Mouse (Mus musculus) midbrain, embryonic 10.5 days (tissue): Measurements from ENCODE around the gene Bdh2. TPM values are rescaled to one million over a fixed set of nuclear protein-coding genes. Genes with fewer than 3 reads are reported as not detected.

Experiments used
- DNase-seq: peaks from one replicate; pipeline ENCODE4 v3.0.0-alpha.2; 2017; ENCODE audit warnings: low spot score
- H3K27ac ChIP-seq: fragments of 300-500 bp; sonication (generic); replicated peaks from 2 replicates; pipeline ENCODE4 v1.5.1; 2016; ENCODE audit warnings: mild to moderate bottlenecking
- H3K27me3 ChIP-seq: fragments of 300-500 bp; sonication (generic); 2 replicates; pipeline ENCODE4 v1.6.1; 2016; ENCODE audit warnings: low read depth, mild to moderate bottlenecking; ENCODE audit not compliant: poor library complexity, severe bottlenecking
- H3K36me3 ChIP-seq: fragments of 300-500 bp; sonication (generic); 2 replicates; pipeline ENCODE4 v1.6.1; 2016; ENCODE audit warnings: mild to moderate bottlenecking, moderate library complexity
- H3K4me1 ChIP-seq: fragments of 300-500 bp; sonication (generic); 2 replicates; pipeline ENCODE4 v1.6.1; 2016
- H3K4me3 ChIP-seq: fragments of 300-500 bp; sonication (generic); 2 replicates; pipeline ENCODE4 v1.5.1; 2016; ENCODE audit warnings: mild to moderate bottlenecking, moderate library complexity
- H3K9me3 ChIP-seq: fragments of 300-500 bp; sonication (generic); replicated peaks from 2 replicates; pipeline ENCODE4 v1.6.1; 2016; ENCODE audit warnings: mild to moderate bottlenecking
- WGBS: fragments of 180-500 bp; shearing (Covaris S2); methylation state at CpG from one replicate; pipeline ENCODE4 v1.1.7; 2016; 5-methylcytosine and 5-hydroxymethylcytosine counted together
- polyA plus RNA-seq: library from polyadenylated mRNA; unstranded; fragments of >200 nt; fragmentation: Nextera tagmentation; extraction: Ambion mirVana; gene quantifications from 2 replicates; pipeline ENCODE4 v1.2.1, GENCODE M21; 2016

Bdh2 gene
- polyA plus RNA-seq, 1 experiment from 2014 or later = 8.1 TPM

DNA sequence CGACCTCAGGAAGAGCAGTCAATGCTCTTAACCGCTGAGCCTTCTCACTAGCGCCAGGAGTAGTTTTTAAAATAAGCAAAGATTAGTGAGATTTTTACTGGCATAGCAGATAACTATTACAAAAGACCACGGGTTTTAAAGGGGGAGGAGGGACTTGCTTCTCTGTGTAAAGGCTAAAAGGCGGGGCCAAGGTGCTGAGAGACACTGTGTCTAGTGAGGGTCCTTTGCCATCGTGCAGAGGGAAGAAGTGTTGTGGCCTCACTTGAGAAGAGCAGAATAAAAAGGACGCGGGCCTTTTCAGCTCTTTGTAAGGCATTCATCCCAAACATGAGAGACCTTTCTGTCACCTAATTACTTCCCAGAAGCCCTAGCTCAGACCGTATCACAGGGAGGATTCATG, 23.5 kb downstream of the Bdh2 start:
- H3K4me1 ChIP-seq = peaks cover 54% of the 10 kb centered on the region
- peak; percentile 46 for DNase-seq
- 5% methylated on average over 9 of the region's 9 CpGs for WGBS

GRCm38 (mm10) chr3:135307411-135308259, 26.6 kb downstream of the Bdh2 start, which contains the start of gene Slc9b2:
Gene Slc9b2 (plus strand): TSS chr3:135307700.
- peak within 1 kb of the TSS; percentile 51 for H3K4me3 ChIP-seq
- 15% methylated on average over 28 of the region's 28 CpGs for WGBS
- H3K4me1 ChIP-seq = peaks cover 55% of the 10 kb centered on the region
- peaks cover 29% of the 10 kb centered on the region for H3K27me3 ChIP-seq
- H3K36me3 ChIP-seq = no peaks in the 10 kb centered on the region
- peak within 1 kb of the TSS; percentile 72 for H3K27ac ChIP-seq
- DNase-seq = peak; percentile 50
- H3K9me3 ChIP-seq = no peaks in the 10 kb centered on the region

More for the DNA sequence above, 23.5 kb downstream of the Bdh2 start:
- H3K9me3 ChIP-seq = no peaks in the 10 kb centered on the region
- H3K27ac ChIP-seq = peak overlapping the region; percentile 73
- no peaks in the 10 kb centered on the region for H3K36me3 ChIP-seq
- 0 out of 2 replicates have a peak overlapping the region, but pooled peaks have one; percentile 14 for H3K4me3 ChIP-seq
- H3K27me3 ChIP-seq = peaks cover 34% of the 10 kb centered on the region

- WGBS = 11% methylated on average over 2 of the region's 2 CpGs
- DNase-seq = no peak
- Histone ChIP-seq H3K36me3 (no peaks in the 10 kb centered on the region), H3K27ac (peak overlapping the region; percentile 42), H3K4me3 (no peak overlapping the region), H3K27me3 (peaks cover 5% of the 10 kb centered on the region), H3K9me3 (0 out of 2 replicates have a peak, but pooled peaks cover 7% of the 10 kb centered on the region), H3K4me1 (peaks cover 14% of the 10 kb centered on the region)
These were observed 32.0 kb downstream of the Bdh2 start for GRCm38 (mm10) chr3:135312916-135313491.

- Histone ChIP-seq H3K4me1 (peaks cover 11% of the 10 kb centered on the region), H3K27ac (no peak overlapping the region), H3K27me3 (no peaks in the 10 kb centered on the region), H3K4me3 (no peak overlapping the region), H3K9me3 (0 out of 2 replicates have a peak, but pooled peaks cover 7% of the 10 kb centered on the region), H3K36me3 (no peaks in the 10 kb centered on the region)
- peak; percentile 58 for DNase-seq
- WGBS = 45% methylated on average over 2 of the region's 2 CpGs
These were observed 32.7 kb downstream of the Bdh2 start for GRCm38 (mm10) chr3:135313727-135314126.

DNA sequence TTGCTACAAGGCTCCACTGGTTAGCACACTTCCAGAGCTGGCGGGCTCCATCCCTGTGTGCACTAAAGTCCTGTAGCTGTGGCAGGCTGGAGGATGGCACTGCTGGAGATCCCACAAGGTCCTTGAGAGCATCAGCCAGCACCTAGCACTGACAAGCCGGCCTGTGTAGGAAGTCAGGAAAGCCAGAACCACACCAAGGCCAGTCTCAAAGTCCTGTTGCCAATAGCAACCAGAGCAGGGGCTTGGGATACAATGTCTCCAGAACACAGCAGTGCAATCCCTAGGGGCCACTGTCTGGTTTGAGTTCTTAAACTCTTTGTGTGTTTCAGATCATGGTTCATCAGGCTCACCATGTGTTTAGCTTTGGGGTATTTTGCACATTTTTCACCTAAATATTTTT, 33.8 kb downstream of the Bdh2 start:
- WGBS = 73% methylated on average over 2 of the region's 2 CpGs
- Histone ChIP-seq H3K4me1 (peaks cover 11% of the 10 kb centered on the region), H3K36me3 (no peaks in the 10 kb centered on the region), H3K27me3 (no peaks in the 10 kb centered on the region), H3K9me3 (0 out of 2 replicates have a peak, but pooled peaks cover 7% of the 10 kb centered on the region), H3K4me3 (no peak overlapping the region), H3K27ac (no peak overlapping the region; the same call in 1 of the 2 replicates)
- DNase-seq = no peak

GRCm38 (mm10) chr3:135315720-135316425, 34.9 kb downstream of the Bdh2 start:
- 0 out of 2 replicates have a peak, but pooled peaks cover 7% of the 10 kb centered on the region for H3K9me3 ChIP-seq
- DNase-seq = no peak
- no peaks in the 10 kb centered on the region for H3K27me3 ChIP-seq
- peaks cover 11% of the 10 kb centered on the region for H3K4me1 ChIP-seq
- no peak overlapping the region for H3K4me3 ChIP-seq
- 90% methylated on average over 9 of the region's 9 CpGs for WGBS
- H3K27ac ChIP-seq = no peak overlapping the region
- H3K36me3 ChIP-seq = no peaks in the 10 kb centered on the region

- H3K27me3 ChIP-seq = no peaks in the 10 kb centered on the region
- WGBS = 91% methylated on average over 11 of the region's 11 CpGs
These were observed 37.3 kb downstream of the Bdh2 start for GRCm38 (mm10) chr3:135318331-135318730.

DNA sequence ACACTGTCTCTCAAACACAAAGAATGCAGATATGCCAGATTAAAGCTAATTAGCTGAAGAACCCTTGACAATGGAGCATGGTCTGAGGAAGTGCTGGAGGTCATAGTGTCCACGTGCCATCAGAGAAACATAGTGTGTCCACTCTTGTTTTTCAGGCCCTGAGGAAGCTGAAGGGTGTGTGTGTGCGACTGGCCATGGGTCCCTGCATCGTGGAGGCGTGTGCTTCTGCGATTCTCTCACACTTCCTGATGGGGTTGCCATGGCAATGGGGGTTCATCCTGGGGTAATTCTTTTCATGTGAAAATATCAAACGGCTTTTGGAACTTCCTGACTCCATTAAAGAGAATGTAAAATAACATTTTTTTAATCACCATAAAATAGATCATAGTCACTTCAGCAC, 43.3 kb downstream of the Bdh2 start:
- H3K27ac ChIP-seq = no peak overlapping the region
- peak; percentile 10 for DNase-seq
- no peak overlapping the region for H3K4me3 ChIP-seq
- WGBS = 57% methylated on average over 6 of the region's 6 CpGs
- no peaks in the 10 kb centered on the region for H3K9me3 ChIP-seq
- H3K4me1 ChIP-seq = peaks cover 8% of the 10 kb centered on the region
- no peaks in the 10 kb centered on the region for H3K27me3 ChIP-seq
- no peaks in the 10 kb centered on the region for H3K36me3 ChIP-seq

More at GRCm38 (mm10) chr3:135318331-135318730, 37.3 kb downstream of the Bdh2 start:
- no peak overlapping the region for H3K27ac ChIP-seq
- H3K9me3 ChIP-seq = 0 out of 2 replicates have a peak, but pooled peaks cover 7% of the 10 kb centered on the region
- no peak overlapping the region for H3K4me3 ChIP-seq
- peak; percentile 6 for DNase-seq
- H3K4me1 ChIP-seq = peaks cover 5% of the 10 kb centered on the region; the same call in 1 of the 2 replicates
- no peaks in the 10 kb centered on the region for H3K36me3 ChIP-seq

DNA sequence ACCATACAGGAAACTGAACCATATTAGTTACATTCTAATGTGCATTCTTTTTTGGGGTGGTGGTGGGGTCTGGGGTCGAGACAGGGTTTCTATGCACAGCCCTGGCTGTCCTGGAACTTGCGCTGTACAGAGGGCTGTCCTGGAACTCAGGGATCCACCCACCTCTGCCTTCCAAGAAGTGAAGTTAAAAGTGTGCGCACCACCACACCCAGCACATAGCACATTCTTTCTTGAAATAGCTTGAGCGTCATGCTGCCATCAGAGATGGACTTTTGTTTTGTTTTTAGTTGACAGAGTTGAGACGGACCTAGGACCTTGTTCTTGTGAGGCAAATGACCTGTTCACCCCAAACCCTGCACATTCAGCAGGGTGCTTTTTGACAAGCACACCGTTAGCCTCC, 46.2 kb downstream of the Bdh2 start:
- Histone ChIP-seq H3K9me3 (no peaks in the 10 kb centered on the region), H3K4me1 (peaks cover 8% of the 10 kb centered on the region), H3K27me3 (no peaks in the 10 kb centered on the region), H3K4me3 (no peak overlapping the region), H3K36me3 (no peaks in the 10 kb centered on the region), H3K27ac (no peak overlapping the region)
- WGBS = 84% methylated on average over 6 of the region's 6 CpGs
- no peak for DNase-seq

- Histone ChIP-seq H3K27ac (no peak overlapping the region), H3K36me3 (no peaks in the 10 kb centered on the region), H3K4me3 (no peak overlapping the region), H3K9me3 (no peaks in the 10 kb centered on the region), H3K27me3 (no peaks in the 10 kb centered on the region), H3K4me1 (peaks cover 12% of the 10 kb centered on the region)
- 67% methylated on average over 2 of the region's 2 CpGs for WGBS
- no peak for DNase-seq
These were observed 46.6 kb downstream of the Bdh2 start for GRCm38 (mm10) chr3:135327601-135328000.

DNA sequence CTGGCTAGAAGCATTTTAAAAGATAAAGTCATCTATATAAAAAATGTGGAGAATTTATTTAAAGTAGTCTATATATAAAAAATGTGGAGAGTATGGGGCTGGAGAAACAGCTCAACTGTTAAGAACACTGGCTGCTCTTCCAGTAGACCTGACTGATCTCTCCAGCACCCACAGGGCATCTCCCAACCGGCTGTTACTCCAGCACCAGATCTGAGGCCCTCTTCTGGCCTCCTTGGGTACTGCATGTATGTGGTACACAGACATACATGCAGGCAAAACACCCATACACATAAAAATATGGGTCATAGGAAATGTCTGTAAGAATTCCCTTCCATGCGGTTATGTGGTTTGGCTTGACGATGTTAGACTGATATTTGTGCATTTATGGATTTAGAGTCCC, 47.5 kb downstream of the Bdh2 start:
- Histone ChIP-seq H3K27me3 (no peaks in the 10 kb centered on the region), H3K27ac (no peak overlapping the region), H3K4me3 (no peak overlapping the region), H3K9me3 (no peaks in the 10 kb centered on the region), H3K36me3 (no peaks in the 10 kb centered on the region), H3K4me1 (peaks cover 15% of the 10 kb centered on the region)
- peak; percentile 56 for DNase-seq
- WGBS = 47% methylated on average over 3 of the region's 3 CpGs

DNA sequence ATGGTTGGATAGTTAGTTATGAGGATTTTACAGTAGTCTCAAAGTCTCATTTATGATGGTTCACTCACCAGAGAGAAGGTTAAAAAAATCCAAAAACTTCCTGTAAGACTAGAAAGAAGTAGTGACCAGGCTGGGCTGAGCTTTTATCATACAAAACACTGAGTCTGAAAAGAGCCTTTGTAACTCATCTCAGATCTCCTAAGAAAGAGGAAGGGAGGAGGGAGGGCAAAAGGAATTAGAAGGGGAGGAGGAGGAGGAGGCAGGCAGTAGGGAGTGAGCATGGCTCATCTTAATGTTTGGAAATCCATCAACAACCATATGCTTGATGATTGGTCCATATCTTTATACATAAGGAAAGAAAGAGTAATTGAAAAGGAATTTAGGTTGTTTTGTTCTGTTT, 51.7 kb downstream of the Bdh2 start:
- no peak for DNase-seq
- Histone ChIP-seq H3K4me3 (no peak overlapping the region), H3K36me3 (no peaks in the 10 kb centered on the region), H3K27me3 (no peaks in the 10 kb centered on the region), H3K4me1 (peaks cover 7% of the 10 kb centered on the region), H3K27ac (no peak overlapping the region), H3K9me3 (no peaks in the 10 kb centered on the region)
